8 mouse cellular contexts compared by ENCODE assay signal in genomic region chr11:57800971-57801765, GRCm38 (mm10). TPM values are rescaled to one million over a fixed set of nuclear protein-coding genes. Genes with fewer than 3 reads are reported as not detected.
DNase-seq lines count a peak whose midpoint lies in the region; ATAC-seq and TF ChIP-seq lines count a peak whose summit lies in the region.

TSS of gene Sap30l (plus strand) at chr11:57801637.

- H3K4me2 ChIP-seq in heart, embryonic 15.5 days: peak within 1 kb of the TSS; percentile 92
- peak within 1 kb of the TSS; percentile 96 for H3K4me2 ChIP-seq in liver, embryonic 14.5 days (ENCODE audit: low read depth)
- peak within 1 kb of the TSS; percentile 95 for H3K4me2 ChIP-seq in neural tube, embryonic 11.5 days (ENCODE audit: low read depth)
- H3K4me2 ChIP-seq in stomach, postnatal 0 days (replicated peaks; ENCODE audit: low read depth): peak within 1 kb of the TSS; percentile 93

- peaks cover 3% of the 10 kb centered on the region for H3K36me3 ChIP-seq in forebrain, embryonic 10.5 days (replicated peaks)
- H3K36me3 ChIP-seq in heart, embryonic 15.5 days: no peaks in the 10 kb centered on the region
- no peaks in the 10 kb centered on the region for H3K36me3 ChIP-seq in liver, embryonic 14.5 days (replicated peaks; ENCODE audit: control insufficient read depth, insufficient read depth, low read depth)
- no peaks in the 10 kb centered on the region for H3K36me3 ChIP-seq in neural tube, embryonic 11.5 days (ENCODE audit: control insufficient read depth, insufficient read depth, low read length)
- H3K36me3 ChIP-seq in stomach, postnatal 0 days (ENCODE audit: control insufficient read depth, insufficient read depth, low read length): no peaks in the 10 kb centered on the region

- H3K4me1 ChIP-seq in forebrain, embryonic 10.5 days: peaks cover 33% of the 10 kb centered on the region
- H3K4me1 ChIP-seq in heart, embryonic 15.5 days (replicated peaks): peaks cover 23% of the 10 kb centered on the region
- H3K4me1 ChIP-seq in liver, embryonic 14.5 days (replicated peaks; ENCODE audit: control insufficient read depth in 2 of 2, insufficient read depth in 2 of 2, low read length in 1 of 2): peaks cover 11 to 14% of the 10 kb centered on the region in 2 experiments; a peak in 3 of 4 replicates
- H3K4me1 ChIP-seq in neural tube, embryonic 11.5 days (ENCODE audit: control insufficient read depth, insufficient read depth, low read length): peaks cover 18% of the 10 kb centered on the region
- 0 out of 2 replicates have a peak, but pooled peaks cover 3% of the 10 kb centered on the region for H3K4me1 ChIP-seq in stomach, postnatal 0 days (replicated peaks; ENCODE audit: control insufficient read depth, insufficient read depth)

- peak within 1 kb of the TSS; percentile 95 for H3K4me3 ChIP-seq in forebrain, embryonic 10.5 days
- H3K4me3 ChIP-seq in heart, embryonic 15.5 days: peak within 1 kb of the TSS; percentile 89
- H3K4me3 ChIP-seq in liver, embryonic 14.5 days (ENCODE audit: insufficient read depth in 1 of 2, low read depth in 2 of 2, low read length in 2 of 2): peak within 1 kb of the TSS; percentile 72 to 92
- H3K4me3 ChIP-seq in neural tube, embryonic 11.5 days (ENCODE audit: low read depth, low read length): peak within 1 kb of the TSS; percentile 98
- peak within 1 kb of the TSS; percentile 87 for H3K4me3 ChIP-seq in stomach, postnatal 0 days (ENCODE audit: low read depth, low read length)

- ATAC-seq in CD4-positive, CD25-positive, alpha-beta regulatory T cell, adult 4 months: peak; percentile 97
- ATAC-seq in heart, embryonic 15.5 days (replicated peaks; ENCODE audit: insufficient number of reproducible peaks, insufficient read depth, low FRiP score, low read depth): peak; percentile 97
- peak; percentile 96 for ATAC-seq in liver, embryonic 14.5 days (ENCODE audit: insufficient read depth)
- peak; percentile 97 for ATAC-seq in neural tube, embryonic 11.5 days (ENCODE audit: insufficient read depth, low FRiP score, low TSS enrichment)
- ATAC-seq in stomach, postnatal 0 days (ENCODE audit: low FRiP score, low TSS enrichment): peak; percentile 98

- DNase-seq in c-Kit-negative CD71-positive TER-119-positive erythroid progenitor cells, embryonic 14.5 days (ENCODE audit: low read depth, low spot score): peak; percentile 88
- DNase-seq in forebrain, embryonic 10.5 days (ENCODE audit: extremely low spot score, low spot score): peak; percentile 94
- DNase-seq in kidney, postnatal 25 days: peak; percentile 98 to 99
- DNase-seq in liver, embryonic 14.5 days (ENCODE audit: low read depth in 3 of 3, low spot score in 3 of 3): peak; percentile 87 to 90 (median 89)
- peak; percentile 98 for DNase-seq in neural tube, embryonic 11.5 days (ENCODE audit: low spot score)
- DNase-seq in stomach, postnatal 0 days (ENCODE audit: low spot score): peak; percentile 96

- under 1% methylated on average over 46 of the region's 66 CpGs for WGBS in forebrain, embryonic 10.5 days
- under 1% methylated on average over 64 of the region's 66 CpGs for WGBS in heart, embryonic 15.5 days
- WGBS in liver, embryonic 14.5 days (ENCODE audit: insufficient replicate concordance): 1% methylated on average over 62 of the region's 66 CpGs
- WGBS in neural tube, embryonic 11.5 days: under 1% methylated on average over 39 of the region's 66 CpGs
- under 1% methylated on average over 50 of the region's 66 CpGs for WGBS in stomach, postnatal 0 days

- H3K9me3 ChIP-seq in forebrain, embryonic 10.5 days: no peaks in the 10 kb centered on the region
- no peaks in the 10 kb centered on the region for H3K9me3 ChIP-seq in heart, embryonic 15.5 days (replicated peaks)
- no peaks in the 10 kb centered on the region for H3K9me3 ChIP-seq in liver, embryonic 14.5 days (ENCODE audit: control insufficient read depth, low read length)
- no peaks in the 10 kb centered on the region for H3K9me3 ChIP-seq in neural tube, embryonic 11.5 days (ENCODE audit: control insufficient read depth, low read length)
- no peaks in the 10 kb centered on the region for H3K9me3 ChIP-seq in stomach, postnatal 0 days (ENCODE audit: control insufficient read depth, low read length)

- H3K9ac ChIP-seq in heart, embryonic 15.5 days: peak within 1 kb of the TSS; percentile 89
- H3K9ac ChIP-seq in liver, embryonic 14.5 days (replicated peaks): peak within 1 kb of the TSS; percentile 81
- peak within 1 kb of the TSS; percentile 87 for H3K9ac ChIP-seq in neural tube, embryonic 11.5 days (ENCODE audit: low read length)
- H3K9ac ChIP-seq in stomach, postnatal 0 days (ENCODE audit: low read length): peak within 1 kb of the TSS; percentile 89

- H3K27ac ChIP-seq in forebrain, embryonic 10.5 days: peak within 1 kb of the TSS; percentile 91
- H3K27ac ChIP-seq in heart, embryonic 15.5 days: peak within 1 kb of the TSS; percentile 84
- H3K27ac ChIP-seq in liver, embryonic 14.5 days: no peak within 1 kb of the TSS
- peak within 1 kb of the TSS; percentile 49 for H3K27ac ChIP-seq in neural tube, embryonic 11.5 days (ENCODE audit: low read depth, low read length)
- H3K27ac ChIP-seq in stomach, postnatal 0 days (replicated peaks): peak within 1 kb of the TSS; percentile 84

- no peaks in the 10 kb centered on the region for H3K27me3 ChIP-seq in forebrain, embryonic 10.5 days (ENCODE audit: poor library complexity, severe bottlenecking)
- no peaks in the 10 kb centered on the region for H3K27me3 ChIP-seq in heart, embryonic 15.5 days
- peaks cover 17% of the 10 kb centered on the region for H3K27me3 ChIP-seq in liver, embryonic 14.5 days (ENCODE audit: control insufficient read depth, insufficient read depth, low read length)
- H3K27me3 ChIP-seq in neural tube, embryonic 11.5 days (ENCODE audit: control insufficient read depth, insufficient read depth, low read length): no peaks in the 10 kb centered on the region
- no peaks in the 10 kb centered on the region for H3K27me3 ChIP-seq in stomach, postnatal 0 days (ENCODE audit: control insufficient read depth, insufficient read depth, low read length)

- no peak for TF ChIP-seq CTCF in liver, embryonic 14.5 days (IDR thresholded peaks at IDR 0.05; ENCODE audit: low read depth)
- TF ChIP-seq CTCF in stomach, postnatal 0 days (IDR thresholded peaks at IDR 0.05; ENCODE audit: low read depth): no peak

- TF ChIP-seq EP300 in liver, embryonic 14.5 days (IDR thresholded peaks at IDR 0.05; ENCODE audit: low read depth): no peak
- TF ChIP-seq EP300 in stomach, postnatal 0 days (optimal IDR thresholded peaks at IDR 0.05): no peak

RNA-seq across cellular contexts. Expression of gene Sap30l, which starts in this region (rescaled TPM):
- 1 to 10 TPM; 5.7 to 8.4 TPM for polyA plus RNA-seq in CD4-positive, CD25-positive, alpha-beta regulatory T cell, adult 4 months (2017; shearing (Covaris generic))
- 6.4 and 7.7 TPM in 2 replicates for polyA plus RNA-seq in forebrain, embryonic 10.5 days (2016; fragmentation: Nextera tagmentation; extraction: Ambion mirVana)
- 8.9 and 10.0 TPM in 2 replicates for polyA plus RNA-seq in heart, embryonic 15.5 days (2015; fragmentation: Nextera tagmentation; extraction: Ambion mirVana)
- polyA plus RNA-seq in liver, embryonic 14.5 days (2012; rRNA removed): 3.9 and 6.6 TPM in 2 replicates
- 4.0 and 5.0 TPM in 2 replicates for polyA plus RNA-seq in liver, embryonic 14.5 days (2014; fragmentation: Nextera tagmentation; extraction: Ambion mirVana)
- polyA plus RNA-seq in neural tube, embryonic 11.5 days (2014; fragmentation: Nextera tagmentation; extraction: Ambion mirVana): 14.2 and 15.0 TPM in 2 replicates
- 8.7 TPM in 2 replicates for polyA plus RNA-seq in stomach, postnatal 0 days (2015; fragmentation: Nextera tagmentation; extraction: Ambion mirVana)
